Mouse (Mus musculus): ENCODE results near the gene Scrn1. TPM values are rescaled to one million over a fixed set of nuclear protein-coding genes. Genes with fewer than 3 reads are reported as not detected.
A peak's percentile ranks its signal among the peaks of the same experiment; 100 is the strongest.

Gene Scrn1
- total RNA-seq, 2 experiments from 2014 or later: 10.3 to 13.0 TPM

- intact Hi-C loops (cut with DNase I): no loop called here
These were observed 80.8 kb downstream of the Scrn1 start for GRCm38 (mm10) chr6:54485435-54485901.

GRCm38 (mm10) chr6:54485000-54485399, 81.3 kb downstream of the Scrn1 start:
- no peak for DNase-seq
- intact Hi-C loops (cut with DNase I): no loop called here

More at GRCm38 (mm10) chr6:54485435-54485901, 80.8 kb downstream of the Scrn1 start:
- no peak for DNase-seq

GRCm38 (mm10) chr6:54481390-54482112, 84.7 kb downstream of the Scrn1 start:
- intact Hi-C loops (cut with DNase I): no loop called here
- DNase-seq: no peak

- intact Hi-C loops (cut with DNase I): loop anchor here (1.0 kb wide), 1 partner anchor 87 kb away; no protein-coding TSS in a partner anchor
These were observed 87.5 kb downstream of the Scrn1 start for GRCm38 (mm10) chr6:54478646-54479324.

GRCm38 (mm10) chr6:54475926-54476667, 90.2 kb downstream of the Scrn1 start:
- intact Hi-C loops (cut with DNase I): no loop called here
- DNase-seq: no peak

More at GRCm38 (mm10) chr6:54478646-54479324, 87.5 kb downstream of the Scrn1 start:
- no peak for DNase-seq

- DNase-seq: no peak
These were observed 93.2 kb downstream of the Scrn1 start for GRCm38 (mm10) chr6:54472846-54473715.

GRCm38 (mm10) chr6:54471866-54472265, 94.4 kb downstream of the Scrn1 start:
- peak in 1 of 2 experiments; percentile 47 for DNase-seq
- intact Hi-C loops (cut with DNase I): no loop called here

More at GRCm38 (mm10) chr6:54472846-54473715, 93.2 kb downstream of the Scrn1 start:
- intact Hi-C loops (cut with DNase I): no loop called here

GRCm38 (mm10) chr6:54467371-54467770, 98.9 kb downstream of the Scrn1 start:
- DNase-seq: no peak
- intact Hi-C loops (cut with DNase I): no loop called here

GRCm38 (mm10) chr6:54464926-54465325, 101.4 kb downstream of the Scrn1 start:
- intact Hi-C loops (cut with DNase I): no loop called here
- DNase-seq: no peak

GRCm38 (mm10) chr6:54463701-54464458, 102.4 kb downstream of the Scrn1 start:
- intact Hi-C loops (cut with DNase I): no loop called here
- DNase-seq: no peak

- no peak for DNase-seq
These were observed 103.5 kb downstream of the Scrn1 start for GRCm38 (mm10) chr6:54462766-54463165.

GRCm38 (mm10) chr6:54460915-54461671, 105.2 kb downstream of the Scrn1 start:
- DNase-seq: peak; percentile 45 to 57
- intact Hi-C loops (cut with DNase I): no loop called here

More at GRCm38 (mm10) chr6:54462766-54463165, 103.5 kb downstream of the Scrn1 start:
- intact Hi-C loops (cut with DNase I): no loop called here

- DNase-seq: no peak
- intact Hi-C loops (cut with DNase I): no loop called here
These were observed 105.9 kb downstream of the Scrn1 start for GRCm38 (mm10) chr6:54460172-54460914.

- no peak for DNase-seq
- intact Hi-C loops (cut with DNase I): no loop called here
These were observed 106.6 kb downstream of the Scrn1 start for GRCm38 (mm10) chr6:54459661-54460060.

Data from heart, postnatal 36 days (tissue).